Mouse (Mus musculus) regulatory T cell (primary cell): ENCODE measurements around the gene Ost4.

Source experiments
- in situ Hi-C: fragments of 300-600 bp; cut with MboI, MseI; formaldehyde crosslinking; loops from one replicate; pipeline ENCODE4 v1.15.1; 2025; ENCODE audit warnings: high pct_unique_total_duplicates

The Ost4 gene

GRCm38 (mm10) chr5:30907413-30908059 lies at the start of gene Ost4:
TSS of gene Ost4 (minus strand) at chr5:30907788.
- in situ Hi-C loops, result no loop called here

- in situ Hi-C loops, result no loop called here
Observed at GRCm38 (mm10) chr5:30955751-30956150, 48.2 kb upstream of the Ost4 start.

- in situ Hi-C loops, result no loop called here
Observed at GRCm38 (mm10) chr5:30954556-30954955, 47.0 kb upstream of the Ost4 start.

- in situ Hi-C loops, result no loop called here
Observed at GRCm38 (mm10) chr5:30954065-30954464, 46.5 kb upstream of the Ost4 start.

- in situ Hi-C loops, result no loop called here
Observed at GRCm38 (mm10) chr5:30952551-30952950, 45.0 kb upstream of the Ost4 start.

GRCm38 (mm10) chr5:30951706-30952105 lies 44.1 kb upstream of the Ost4 start:
- in situ Hi-C loops, result no loop called here

- in situ Hi-C loops, result no loop called here
Observed at GRCm38 (mm10) chr5:30950922-30951321, 43.3 kb upstream of the Ost4 start.

GRCm38 (mm10) chr5:30950451-30950850 lies 42.9 kb upstream of the Ost4 start:
- in situ Hi-C loops, result no loop called here

- in situ Hi-C loops, result no loop called here
Observed at GRCm38 (mm10) chr5:30949654-30950326, 42.2 kb upstream of the Ost4 start.

GRCm38 (mm10) chr5:30948620-30949019 lies 41.0 kb upstream of the Ost4 start:
- in situ Hi-C loops, result no loop called here

- in situ Hi-C loops, result no loop called here
Observed at GRCm38 (mm10) chr5:30944956-30945781, 37.6 kb upstream of the Ost4 start, which contains the start of gene Cgref1. TSS of gene Cgref1 (minus strand) at chr5:30945591.

GRCm38 (mm10) chr5:30944344-30944743 lies 36.8 kb upstream of the Ost4 start:
- in situ Hi-C loops, result no loop called here

- in situ Hi-C loops, result no loop called here
Observed at GRCm38 (mm10) chr5:30943004-30943403, 35.4 kb upstream of the Ost4 start.

- in situ Hi-C loops, result loop anchor here (5.0 kb wide), 1 partner anchor 57 kb away; no protein-coding TSS in a partner anchor
Observed at GRCm38 (mm10) chr5:30934725-30935461, 27.3 kb upstream of the Ost4 start.

- in situ Hi-C loops, result loop anchor here (5.0 kb wide), 1 partner anchor 59 kb away; no protein-coding TSS in a partner anchor
Observed at GRCm38 (mm10) chr5:30933705-30934104, 26.1 kb upstream of the Ost4 start.

- in situ Hi-C loops, result loop anchor here (5.0 kb wide), 1 partner anchor 61 kb away; no protein-coding TSS in a partner anchor
Observed at GRCm38 (mm10) chr5:30931378-30931777, 23.8 kb upstream of the Ost4 start.

- in situ Hi-C loops, result loop anchor here (5.0 kb wide), 1 partner anchor 61 kb away; no protein-coding TSS in a partner anchor
Observed at GRCm38 (mm10) chr5:30930846-30931245, 23.3 kb upstream of the Ost4 start.

- in situ Hi-C loops, result loop anchor here (5.0 kb wide), 1 partner anchor 62 kb away; no protein-coding TSS in a partner anchor
Observed at GRCm38 (mm10) chr5:30930121-30930520, 22.5 kb upstream of the Ost4 start.

GRCm38 (mm10) chr5:30927945-30928529 lies 20.4 kb upstream of the Ost4 start:
- in situ Hi-C loops, result no loop called here

GRCm38 (mm10) chr5:30926073-30926472 lies 18.5 kb upstream of the Ost4 start:
- in situ Hi-C loops, result no loop called here

GRCm38 (mm10) chr5:30925217-30925616 lies 17.6 kb upstream of the Ost4 start:
- in situ Hi-C loops, result no loop called here
